Mouse (Mus musculus) cerebellum, postnatal 14 days (tissue): ENCODE data around the gene Srp54a.
"Not testable (repeated sequence)": the region's sequence is repeated elsewhere in the genome, so short reads cannot be mapped to it uniquely, and the experiment has no call there.

ENCODE experiments used
- DNase-seq, 2 experiments: peaks; one replicate each; pipeline ENCODE4 v3.0.0; 2021; ENCODE audit warnings: mixed read lengths in 2 of 2

Srp54a gene

DNA sequence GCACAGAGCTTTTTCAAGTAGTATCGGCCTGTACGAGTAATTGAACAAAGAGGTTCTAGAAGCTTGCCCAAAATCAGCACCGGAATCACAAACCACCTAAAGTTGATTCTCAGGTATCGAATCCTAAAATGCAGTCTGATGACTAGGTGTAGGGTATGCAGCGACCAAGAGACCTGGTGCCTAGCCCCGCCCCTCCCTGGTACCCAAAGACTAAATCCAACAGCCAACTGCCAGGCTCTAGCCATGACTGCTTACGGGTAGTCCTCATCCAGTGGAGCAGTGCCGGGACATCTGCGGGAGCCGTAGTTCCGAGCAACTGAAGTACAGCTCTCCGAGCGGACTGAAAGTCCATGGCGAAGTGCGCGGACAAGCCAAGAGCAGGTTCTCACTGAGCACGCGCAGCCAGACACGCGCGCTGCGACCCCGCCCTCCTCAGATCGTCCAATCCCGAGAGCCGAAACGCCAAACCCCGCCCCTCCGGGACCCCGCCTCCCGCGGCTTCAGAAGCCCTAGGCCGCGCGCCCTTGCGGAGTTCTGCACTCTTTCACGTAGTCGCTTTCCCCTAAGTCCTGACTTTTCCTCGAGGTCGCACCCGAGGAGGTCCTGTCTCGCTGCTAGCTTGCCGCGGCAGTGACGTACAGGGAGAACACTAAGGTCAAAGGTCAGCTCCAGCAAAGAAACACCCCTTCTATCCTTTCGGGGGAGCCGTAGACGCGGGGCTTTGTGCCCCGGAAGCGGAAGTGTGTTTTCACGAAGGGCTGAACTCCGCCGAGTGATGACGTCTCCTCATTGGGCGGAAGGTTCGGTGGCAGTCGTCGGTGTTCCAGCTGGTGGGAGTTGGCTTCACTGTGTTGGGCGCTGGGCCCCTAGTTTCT is at the start of gene Srp54a, which contains the start of gene 2700097O09Rik:
TSS of gene Srp54a (plus strand) at position 537 of the 875 bp plus-strand sequence.
TSS of gene 2700097O09Rik (minus strand) at position 385 of the 875 bp plus-strand sequence.
- peak; percentile 96 for DNase-seq

DNA sequence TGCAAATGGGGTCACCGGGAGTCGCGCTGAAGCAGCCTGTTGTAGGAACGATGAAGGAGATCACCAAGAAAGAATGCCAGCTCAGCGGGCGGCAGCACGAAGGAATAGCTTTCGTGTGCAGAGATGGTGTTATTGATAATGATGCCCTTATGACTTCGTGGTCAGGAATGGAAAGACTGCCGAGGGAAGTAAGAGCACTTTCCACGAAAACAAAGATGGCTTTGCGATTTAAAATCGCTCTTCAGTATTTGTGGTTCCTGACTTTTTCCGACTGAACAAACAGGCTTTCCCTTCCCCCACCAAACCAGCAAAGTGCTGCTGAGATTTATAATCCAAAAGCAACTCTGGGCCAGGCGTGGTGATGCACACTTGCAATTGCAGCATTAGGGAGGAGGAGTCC is 39.1 kb upstream of the Srp54a start:
- no peak for DNase-seq

DNA sequence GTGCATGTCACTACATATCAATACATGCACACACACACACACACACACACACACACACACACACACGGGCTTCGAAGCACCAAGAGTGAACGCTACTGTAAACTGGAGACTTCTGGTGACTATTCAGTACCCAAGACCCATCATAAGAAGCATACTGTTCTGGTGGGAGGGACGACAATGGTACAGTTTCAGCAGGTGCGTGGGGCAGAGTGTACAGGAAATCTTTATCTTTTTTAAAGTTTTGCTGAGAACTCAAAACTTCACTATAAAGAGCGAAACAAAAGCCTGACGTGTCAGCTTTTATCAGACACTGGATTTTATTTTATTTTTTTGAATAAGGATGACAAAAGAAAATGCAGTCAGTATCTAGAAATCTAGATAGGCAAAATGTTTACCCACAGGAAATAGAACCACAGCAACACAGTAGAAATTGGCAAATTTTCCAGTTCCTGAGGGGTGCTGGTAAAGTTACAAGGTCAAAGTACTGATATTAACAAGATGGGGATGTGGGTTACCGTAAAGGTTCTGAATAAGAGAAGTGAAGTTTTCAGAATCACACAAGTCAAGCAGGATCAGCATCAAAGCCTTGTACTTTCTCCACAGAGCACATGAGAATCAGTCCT is 30.2 kb upstream of the Srp54a start:
- no peak for DNase-seq

DNA sequence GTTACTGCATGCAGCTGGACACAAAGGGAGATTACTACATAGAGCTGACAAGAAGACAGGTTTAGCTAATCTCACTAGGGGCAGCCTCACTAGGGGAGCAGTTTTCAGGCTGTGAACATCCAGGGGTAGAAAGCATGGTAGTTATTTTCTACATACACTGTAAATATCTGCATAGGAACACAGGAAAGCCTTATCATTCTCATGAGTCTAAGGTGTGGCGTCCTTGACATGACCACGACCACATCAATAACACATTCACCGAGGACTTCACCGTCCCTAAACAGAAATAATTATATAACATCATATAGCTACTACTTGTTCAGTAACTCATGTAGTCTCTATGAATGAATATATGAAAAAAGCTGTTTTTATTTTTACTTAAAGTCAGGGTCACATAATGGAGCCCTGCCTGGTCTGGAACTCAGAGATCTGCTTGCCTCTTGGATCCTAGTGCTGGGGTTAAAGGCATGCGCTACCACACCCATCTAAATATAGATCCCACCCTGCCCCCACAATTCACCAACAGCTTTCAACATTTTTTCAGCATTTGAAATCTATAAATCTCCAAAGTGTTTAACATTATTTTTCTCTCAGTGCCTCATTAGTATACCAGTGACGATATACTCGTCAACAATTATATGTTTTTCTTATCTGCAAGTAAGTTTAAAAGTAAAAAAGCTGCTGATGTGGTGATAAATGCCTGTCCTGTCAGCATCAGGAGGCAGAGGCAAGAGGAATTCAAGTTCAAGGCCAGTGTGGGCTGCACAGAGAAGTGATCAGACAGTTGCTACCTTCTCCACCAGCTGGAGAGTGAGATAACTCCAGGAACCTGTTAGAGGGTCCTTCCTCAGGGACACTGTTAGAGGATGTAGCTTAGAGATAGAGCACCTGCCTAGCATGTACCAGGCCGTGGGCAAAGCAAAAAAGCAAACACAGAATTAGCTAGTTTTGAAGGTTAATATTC is 28.6 kb upstream of the Srp54a start:
- DNase-seq = no peak

DNA sequence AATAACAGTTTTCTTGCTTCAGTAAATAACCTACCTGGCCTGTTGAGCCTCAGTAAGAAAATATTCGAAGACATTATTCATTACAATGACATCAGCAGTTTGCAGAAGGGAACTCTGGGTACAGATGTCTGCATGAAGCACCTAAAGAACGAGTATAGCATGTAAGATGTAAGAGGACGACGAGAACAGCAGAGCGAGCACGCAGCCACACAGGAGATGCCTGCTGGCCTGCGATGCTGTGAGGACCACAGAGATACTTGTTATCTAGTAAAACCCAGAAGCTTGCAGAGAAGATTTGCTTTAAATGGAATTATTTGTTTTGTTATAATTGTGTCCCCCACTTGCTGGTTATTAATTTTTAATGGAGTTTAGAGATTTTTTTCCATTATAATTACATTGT is 26.8 kb upstream of the Srp54a start:
- no peak for DNase-seq

DNA sequence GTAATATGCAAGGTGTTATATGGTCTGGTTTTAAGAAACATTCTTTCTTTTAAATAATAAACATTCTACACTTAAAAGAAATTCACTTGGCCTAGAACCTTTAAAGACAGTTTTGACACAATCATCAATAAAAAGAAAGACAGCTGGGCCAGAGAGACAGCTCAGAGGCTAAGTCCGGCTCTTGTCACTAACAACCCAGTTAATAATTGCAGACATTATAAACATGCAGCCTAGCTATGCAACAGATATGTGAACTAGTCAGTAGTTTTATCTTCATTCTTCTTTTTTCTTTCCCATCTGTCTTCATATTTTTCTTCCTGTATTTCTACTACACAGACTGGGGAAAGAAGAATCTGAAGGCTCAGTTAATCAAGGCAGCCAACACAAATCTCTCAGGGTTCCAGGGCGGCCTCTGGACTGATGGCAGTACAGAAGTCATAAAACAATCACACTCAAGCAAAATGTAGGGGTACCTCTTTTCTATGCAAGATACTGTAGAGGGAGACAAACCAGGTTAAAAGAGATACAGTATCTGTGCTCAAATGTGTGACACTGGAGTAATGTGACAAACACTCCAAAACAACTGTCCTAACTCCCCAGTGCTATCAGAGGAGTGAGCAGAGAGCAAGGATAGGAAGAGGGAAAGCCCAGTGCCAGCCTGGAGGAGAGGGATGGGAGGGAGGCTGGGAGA is 25.4 kb upstream of the Srp54a start:
- DNase-seq = no peak

DNA sequence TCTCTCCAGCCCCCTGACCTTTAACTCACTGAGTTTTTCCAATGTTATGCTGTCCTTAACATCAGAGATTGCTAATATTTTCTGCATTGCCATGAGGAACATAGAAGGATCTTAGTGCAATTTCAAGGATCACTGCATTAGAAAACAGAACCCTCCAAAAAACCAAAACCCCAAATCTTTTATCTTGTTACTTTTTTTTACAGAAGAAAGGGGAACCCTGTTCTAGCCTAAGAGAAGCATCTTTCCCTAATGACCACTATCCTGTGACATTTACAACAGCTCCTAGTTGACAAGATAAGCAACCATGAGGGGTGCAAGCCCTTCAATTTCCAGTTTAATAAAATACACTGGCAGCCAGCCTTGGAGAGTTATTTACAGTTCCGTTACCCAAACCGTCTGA is 23.4 kb upstream of the Srp54a start:
- DNase-seq = no peak

DNA sequence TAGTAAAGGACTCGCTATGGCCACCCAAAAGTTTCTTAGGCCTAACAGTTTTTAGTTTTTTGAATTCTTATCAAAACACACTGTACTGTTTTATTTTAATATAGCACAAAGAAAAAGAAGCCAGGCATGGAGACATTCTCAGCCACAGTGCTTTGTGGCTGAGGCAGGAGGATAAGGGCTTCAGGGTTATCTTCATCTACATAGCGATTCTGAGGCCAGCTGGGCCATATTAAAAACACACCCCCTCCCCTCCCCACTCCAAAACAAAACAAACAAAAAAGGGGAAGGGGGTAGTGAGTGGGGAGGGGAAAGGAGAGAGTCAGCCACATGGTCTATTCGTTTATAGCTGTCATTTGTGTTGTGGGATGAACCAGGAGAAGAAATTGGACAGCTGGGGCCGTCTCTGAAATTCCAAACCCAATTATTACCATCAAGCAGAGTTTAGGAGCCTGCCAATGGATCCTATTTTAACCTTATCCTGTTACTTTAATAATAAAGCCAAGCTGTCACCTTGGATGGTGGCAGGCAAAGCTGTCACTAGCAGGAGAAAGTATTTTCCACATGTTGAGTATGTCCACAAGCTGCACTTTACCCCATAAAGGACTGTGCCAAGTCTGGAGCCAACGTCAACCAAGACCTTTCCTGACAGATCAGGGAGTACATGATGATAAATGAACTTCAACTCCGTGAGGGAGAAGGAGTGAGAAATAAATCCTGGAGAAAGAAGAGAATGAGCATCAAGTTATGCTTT is 21.0 kb upstream of the Srp54a start:
- no peak for DNase-seq

DNA sequence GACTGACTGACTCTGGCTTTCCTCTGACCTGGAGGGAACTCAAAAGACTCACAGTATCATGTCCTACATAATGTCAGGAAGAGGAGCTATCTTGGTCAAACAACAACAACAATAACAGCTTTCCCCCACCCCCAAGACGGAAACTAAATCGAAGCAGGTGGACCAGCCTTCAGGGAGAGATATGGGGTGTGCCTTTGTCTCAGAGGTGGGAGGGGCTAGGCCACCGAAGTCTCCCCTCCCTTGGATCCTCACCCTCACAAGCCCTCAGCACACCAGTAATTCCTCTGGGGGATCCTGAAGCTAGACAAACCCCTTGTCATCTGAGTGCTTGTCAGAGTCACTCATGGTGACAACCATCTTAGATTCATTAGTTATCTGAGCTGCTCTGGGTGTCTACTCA is 20.2 kb upstream of the Srp54a start:
- DNase-seq = no peak

DNA sequence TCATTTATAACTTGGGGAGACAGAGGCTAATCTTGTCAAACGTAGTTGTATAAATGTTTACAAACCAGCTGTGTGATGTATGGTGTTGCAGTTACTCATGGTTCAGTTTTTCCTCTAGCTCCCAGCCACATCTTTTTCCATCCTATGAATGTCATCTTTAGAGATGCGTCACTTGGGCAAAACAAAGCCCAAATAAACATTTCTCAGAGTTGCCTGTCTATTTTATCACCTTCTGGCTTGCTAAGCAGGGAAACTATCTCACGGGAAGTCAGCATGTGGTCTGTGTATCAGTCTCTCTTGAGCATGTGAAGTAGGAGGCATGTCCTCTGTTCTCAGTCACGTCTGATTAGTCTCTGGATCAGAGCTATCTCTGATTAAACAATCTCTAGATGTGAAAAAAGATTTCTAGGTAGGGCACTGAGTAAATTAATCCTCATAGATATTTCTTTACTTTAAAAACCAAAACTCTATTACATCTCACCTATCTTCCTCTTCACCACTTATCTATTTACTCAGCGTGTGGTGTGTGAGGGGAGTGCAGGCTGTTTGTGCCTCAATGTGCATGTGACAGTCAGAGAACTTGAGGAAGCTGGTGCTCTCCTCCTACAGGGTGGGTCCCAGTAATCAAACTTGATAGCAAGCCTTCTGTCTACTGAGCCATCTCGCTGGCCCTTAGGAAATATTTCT is 19.7 kb upstream of the Srp54a start:
- DNase-seq = no peak

DNA sequence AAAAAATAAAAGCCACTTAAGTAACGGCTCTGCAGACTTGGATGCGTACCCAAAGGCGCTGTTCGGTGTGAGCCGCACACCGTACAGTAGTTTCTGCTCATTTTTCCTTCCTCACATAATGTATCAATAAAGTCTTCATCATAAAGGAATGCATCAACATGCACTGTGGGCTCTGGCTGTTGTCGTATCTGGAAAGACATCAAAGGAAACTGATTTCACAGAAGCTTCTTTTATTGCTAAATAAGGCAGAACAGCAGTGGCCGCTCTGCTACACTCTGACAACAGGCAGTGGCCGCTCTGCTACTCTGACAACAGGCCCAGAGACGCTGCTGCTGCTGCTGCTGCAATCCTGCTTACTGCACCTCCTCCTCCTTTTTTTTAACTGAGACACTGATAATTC is 19.1 kb upstream of the Srp54a start:
- no peak for DNase-seq

DNA sequence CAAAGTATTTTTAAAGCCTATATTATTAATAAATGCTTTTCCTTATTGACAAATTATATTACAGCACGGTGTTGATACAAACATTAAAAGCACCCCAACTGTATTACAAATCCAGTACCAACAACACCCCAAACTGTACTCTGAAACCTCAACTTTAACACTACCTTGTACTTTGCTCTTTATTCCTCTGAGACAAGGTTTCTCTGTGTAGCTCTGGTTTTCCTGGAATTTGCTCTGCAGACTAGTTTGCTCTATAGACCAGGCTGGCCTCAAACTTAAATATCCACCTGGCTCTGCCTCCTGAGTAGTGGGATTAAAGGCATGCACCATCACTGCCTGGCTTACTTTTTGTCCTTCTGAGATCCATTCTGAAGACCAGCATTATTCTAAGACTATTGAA is 17.9 kb upstream of the Srp54a start:
- no peak for DNase-seq

DNA sequence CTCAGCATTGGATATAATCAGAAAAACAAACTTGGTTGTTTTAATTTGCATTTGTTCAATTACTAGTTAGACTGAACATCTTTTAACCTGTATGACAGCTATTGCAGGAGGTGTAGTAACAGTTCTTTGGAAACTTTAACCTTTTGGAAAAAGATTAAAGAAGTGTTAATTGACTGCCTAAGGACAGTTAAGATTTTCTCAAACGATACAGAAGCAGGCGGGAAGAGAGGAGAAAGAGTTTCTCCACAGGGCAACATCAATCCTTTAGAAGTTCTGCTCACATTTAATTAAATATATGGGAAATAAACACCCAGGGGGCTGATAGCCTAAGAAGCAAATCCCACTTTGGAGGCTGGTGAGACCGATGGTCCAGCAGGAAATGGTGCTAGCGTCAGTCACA is 7.6 kb upstream of the Srp54a start:
- DNase-seq = no peak

DNA sequence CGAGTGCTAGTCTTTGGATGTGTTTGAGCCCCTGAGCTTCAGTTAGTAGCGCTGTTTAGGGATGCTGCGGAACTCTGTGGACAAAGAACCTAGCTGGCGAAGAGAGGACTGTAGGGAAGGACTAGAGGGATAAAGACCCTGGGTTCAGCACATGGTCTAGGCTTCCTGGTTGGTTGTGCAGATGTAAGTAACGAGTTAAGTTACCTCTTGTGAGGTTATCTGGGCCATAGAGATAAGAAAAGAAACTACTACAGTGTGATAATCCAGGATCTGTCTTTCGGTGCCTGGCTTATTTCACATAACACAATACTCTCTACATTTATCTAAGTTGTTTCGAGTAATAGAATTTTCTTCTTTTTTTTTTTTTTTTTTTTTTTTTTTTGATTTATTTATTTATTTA is 6.4 kb upstream of the Srp54a start:
- DNase-seq = no peak

DNA sequence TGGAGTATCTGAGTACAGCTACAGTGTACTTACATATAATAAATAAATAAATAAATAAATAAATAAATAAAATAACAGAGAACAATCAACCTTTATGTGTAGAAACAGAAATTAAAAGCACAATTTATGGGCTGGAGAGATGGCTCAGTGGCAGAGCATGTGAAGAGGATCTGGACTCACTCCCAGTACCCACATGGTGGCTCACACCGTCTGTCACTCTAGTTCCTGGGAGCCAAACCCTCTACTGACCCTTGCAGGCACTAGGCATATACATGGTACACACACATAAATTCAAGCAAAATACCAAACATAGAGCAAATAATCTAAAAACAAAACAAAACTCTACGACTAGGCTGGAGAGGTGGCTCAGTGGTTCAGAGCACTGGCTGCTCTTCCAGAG is 4.8 kb upstream of the Srp54a start:
- DNase-seq = peak; percentile 71 to 79

DNA sequence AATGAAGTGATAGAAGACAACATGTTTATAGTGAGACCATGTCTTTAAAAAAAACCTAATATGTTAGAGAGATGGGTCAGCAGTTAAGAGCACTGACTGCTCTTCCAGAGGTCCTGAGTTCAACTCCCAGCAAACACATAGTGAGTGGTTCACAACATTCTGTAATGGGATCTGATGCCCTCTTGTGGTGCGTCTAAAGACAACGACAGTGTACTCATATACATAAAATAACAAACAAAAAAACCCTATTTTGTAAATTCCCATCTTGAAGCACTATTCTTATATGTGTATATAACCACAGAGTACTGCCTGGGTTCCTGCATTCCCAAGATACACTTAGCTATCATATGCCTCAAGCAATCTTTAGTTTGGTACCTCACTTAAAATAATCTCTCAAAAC is 1.4 kb upstream of the Srp54a start:
- not testable (repeated sequence) for DNase-seq

DNA sequence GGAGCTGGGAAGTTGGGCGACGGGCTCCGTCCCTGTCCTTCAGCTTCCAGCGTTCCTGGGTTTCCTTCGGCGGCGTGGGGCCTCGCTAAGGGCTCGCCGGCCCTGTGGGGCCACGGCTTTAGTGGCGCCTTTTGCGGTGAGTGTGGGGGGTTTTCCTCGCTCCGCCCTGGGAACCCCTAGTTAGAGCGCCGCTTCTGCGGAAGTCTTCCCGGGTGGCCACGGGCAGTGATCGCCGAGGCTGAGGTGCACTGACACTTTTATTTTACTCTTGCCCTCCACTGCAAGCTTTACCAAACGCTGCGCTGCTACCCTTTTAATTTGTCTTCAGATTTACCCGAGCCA is 510 bp downstream of the Srp54a start:
- DNase-seq = not testable (repeated sequence)

DNA sequence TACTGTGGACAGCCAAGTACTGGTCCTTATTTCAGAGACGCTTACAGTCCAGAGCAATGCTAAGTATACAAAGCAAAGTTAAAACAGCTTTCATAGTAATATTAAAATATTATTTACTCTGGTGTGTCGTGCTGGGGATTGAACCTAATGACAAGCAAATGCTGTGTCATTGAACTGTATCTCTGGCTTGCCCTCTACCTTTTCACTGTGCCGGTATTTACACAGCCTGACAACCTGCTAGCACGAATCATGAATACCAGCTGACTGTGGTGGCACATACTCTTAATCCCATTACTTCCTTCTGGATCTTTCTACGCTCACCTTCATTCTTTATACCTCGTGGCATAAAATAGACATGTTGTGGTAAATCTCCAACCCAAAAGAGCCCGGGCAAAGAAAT is 12.1 kb downstream of the Srp54a start:
- DNase-seq = not testable (repeated sequence)

DNA sequence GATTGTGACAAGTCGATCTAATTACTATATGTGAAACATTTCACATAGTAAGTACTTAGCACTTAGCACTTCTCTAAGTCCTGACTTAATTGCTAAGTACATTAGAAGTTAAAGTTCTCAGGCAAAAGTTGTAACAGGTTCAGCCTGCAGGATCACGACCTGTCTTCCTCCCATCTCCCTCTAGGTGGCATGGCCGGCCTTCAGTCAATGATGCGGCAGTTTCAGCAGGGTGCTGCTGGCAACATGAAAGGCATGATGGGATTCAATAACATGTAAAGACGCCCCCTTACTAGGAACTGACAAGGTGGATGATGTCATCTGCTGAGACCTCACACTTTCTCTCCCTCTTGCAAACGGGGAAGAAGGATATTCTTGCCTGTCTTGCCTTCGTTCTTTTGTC is 32.6 kb downstream of the Srp54a start:
- DNase-seq = not testable (repeated sequence)

DNA sequence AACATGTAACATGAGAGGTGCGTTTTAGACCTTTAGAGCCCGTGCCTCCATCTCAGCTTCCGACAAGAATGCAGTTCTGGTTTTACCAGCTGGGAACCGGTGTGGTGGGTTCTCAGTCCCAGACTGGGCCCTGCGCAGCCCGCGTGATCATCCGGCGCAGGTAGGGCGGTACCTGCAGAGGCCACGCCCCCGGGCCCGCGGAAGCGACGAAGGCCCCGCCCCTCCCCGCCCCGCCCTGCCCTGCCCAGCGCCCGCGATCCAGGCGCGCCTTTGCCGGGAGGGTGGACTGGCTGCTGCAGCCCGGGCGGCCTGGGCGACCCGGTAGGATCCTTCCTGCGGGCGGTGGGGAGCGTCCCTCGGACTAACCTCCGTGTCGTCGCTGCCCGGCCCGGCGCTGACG is 44.2 kb downstream of the Srp54a start, which contains the start of gene Fam177a:
TSS of gene Fam177a (plus strand) at position 228 of the 400 bp plus-strand sequence.
- not testable (repeated sequence) for DNase-seq

DNA sequence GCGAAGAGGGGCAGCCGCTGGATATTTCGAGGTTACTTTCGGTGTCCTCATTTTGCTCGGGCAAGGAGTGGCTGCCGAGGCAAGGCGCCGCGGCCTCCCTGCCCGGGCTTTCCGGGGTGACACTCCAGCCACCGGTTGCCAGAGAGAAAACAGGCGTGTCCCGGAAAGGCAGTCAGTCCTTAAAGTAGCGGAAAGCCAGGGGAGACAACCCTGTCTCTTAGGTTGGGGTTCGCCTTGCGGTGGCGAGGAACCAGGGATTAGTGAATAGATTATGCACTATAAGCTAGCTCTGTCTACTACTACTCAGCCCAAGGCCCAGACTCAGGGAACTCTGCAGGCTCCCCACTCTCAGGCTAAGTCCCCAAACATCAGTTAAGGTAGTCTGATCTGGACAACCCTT is 44.7 kb downstream of the Srp54a start:
- DNase-seq = not testable (repeated sequence)
